Mouse (Mus musculus): ENCODE results near the gene Akr1b7. TPM values are rescaled to one million over a fixed set of nuclear protein-coding genes. Genes with fewer than 3 reads are reported as not detected.

Akr1b7 gene
- polyA plus RNA-seq, 1 experiment: 0.46 TPM

GRCm38 (mm10) chr6:34463582-34463981 lies 51.4 kb downstream of the Akr1b7 start:
- H3K4me1 ChIP-seq (ENCODE audit: control insufficient read depth, insufficient read depth, low read length): no peaks in the 10 kb centered on the region
- no peak overlapping the region for H3K4me3 ChIP-seq (ENCODE audit: insufficient read depth, low read length)
- TF ChIP-seq POLR2A (IDR thresholded peaks at IDR 0.05; ENCODE audit: borderline replicate concordance, low read depth, low read length) (no peak), CTCF (IDR thresholded peaks at IDR 0.05; ENCODE audit: low read depth, low read length) (no peak)
- no peak overlapping the region for H3K27ac ChIP-seq (ENCODE audit: insufficient read depth, low read depth, low read length)

- no peak overlapping the region for H3K27ac ChIP-seq (ENCODE audit: insufficient read depth, low read depth, low read length)
These were observed 59.4 kb downstream of the Akr1b7 start for GRCm38 (mm10) chr6:34471434-34472110.

More at GRCm38 (mm10) chr6:34471434-34472110, 59.4 kb downstream of the Akr1b7 start:
- H3K4me3 ChIP-seq (ENCODE audit: insufficient read depth, low read length): no peak overlapping the region
- peaks cover 7% of the 10 kb centered on the region for H3K4me1 ChIP-seq (ENCODE audit: control insufficient read depth, insufficient read depth, low read length)
- TF ChIP-seq POLR2A (IDR thresholded peaks at IDR 0.05; ENCODE audit: borderline replicate concordance, low read depth, low read length): no peak

Other genes starting within 250 kb of the Akr1b7 start
- 35.2 and 39.4 TPM in 2 replicates for gene Slc35b4, start 235.2 kb upstream of the Akr1b7 start, polyA plus RNA-seq (2012; ENCODE audit: insufficient read depth, insufficient read length, missing spikeins)
- 202 and 226 TPM in 2 replicates for gene Akr1b3, start 94.9 kb upstream of the Akr1b7 start, polyA plus RNA-seq (2012; ENCODE audit: insufficient read depth, insufficient read length, missing spikeins)
- 98.3 and 111 TPM in 2 replicates for gene Akr1b8, start 58.2 kb upstream of the Akr1b7 start, polyA plus RNA-seq (2012; ENCODE audit: insufficient read depth, insufficient read length, missing spikeins)
- gene Akr1b10, start 28.1 kb upstream of the Akr1b7 start, polyA plus RNA-seq (2012; ENCODE audit: insufficient read depth, insufficient read length, missing spikeins): 97.1 and 102 TPM in 2 replicates
- 7.3 and 7.4 TPM in 2 replicates for gene Bpgm, start 63.9 kb downstream of the Akr1b7 start, polyA plus RNA-seq (2012; ENCODE audit: insufficient read depth, insufficient read length, missing spikeins)
- gene Cald1, start 186.2 kb downstream of the Akr1b7 start, polyA plus RNA-seq (2012; ENCODE audit: insufficient read depth, insufficient read length, missing spikeins): 7.9 and 8.6 TPM in 2 replicates

Data from bone marrow macrophage, adult 2 months (primary cell).